Mouse (Mus musculus) MEL (cell line): ENCODE measurements around the gene Notch4. TPM values are rescaled to one million over a fixed set of nuclear protein-coding genes. Genes with fewer than 3 reads are reported as not detected.

Experiments used
- DNase-seq: peaks from one replicate; pipeline ENCODE4 v3.0.0; 2011; ENCODE audit warnings: low read depth, low spot score
- H3K27ac ChIP-seq: 2 replicates; pipeline ENCODE4 v1.5.1; 2012; ENCODE audit warnings: low read depth, mild to moderate bottlenecking, control low read depth, low read length, moderate library complexity; ENCODE audit not compliant: control insufficient read depth
- H3K27me3 ChIP-seq, 2 experiments: fragments of 150-350 bp in 1 of 2; sonication (generic) in 1 of 2; 2 replicates each; pipeline ENCODE4 v1.6.1; 2012; ENCODE audit warnings: low read length in 2 of 2, mild to moderate bottlenecking in 2 of 2, improper control_type of control experiment in 1 of 2, moderate library complexity in 1 of 2; ENCODE audit not compliant: insufficient read depth in 2 of 2, control insufficient read depth in 1 of 2
- H3K36me3 ChIP-seq, 2 experiments: 2 replicates each; pipeline ENCODE4 v1.6.1; 2012 to 2014; ENCODE audit warnings: low read length in 2 of 2, improper control_type of control experiment in 1 of 2, inconsistent platforms in 1 of 2, mild to moderate bottlenecking in 1 of 2; ENCODE audit not compliant: insufficient read depth in 2 of 2, control insufficient read depth in 1 of 2
- H3K4me1 ChIP-seq, 2 experiments: fragments of 150-350 bp in 1 of 2; sonication (generic) in 1 of 2; 2 replicates each; pipeline ENCODE4 v1.6.1; 2012; ENCODE audit warnings: low read length in 2 of 2, improper control_type of control experiment in 1 of 2, mild to moderate bottlenecking in 1 of 2; ENCODE audit not compliant: insufficient read depth in 2 of 2, control insufficient read depth in 1 of 2
- H3K4me3 ChIP-seq, 2 experiments: fragments of 150-350 bp in 1 of 2; sonication (generic) in 1 of 2; 2 replicates each; pipeline ENCODE4 v1.5.1; 2012; ENCODE audit warnings: low read depth in 2 of 2, low read length in 2 of 2, mild to moderate bottlenecking in 2 of 2, moderate library complexity in 2 of 2, control low read depth in 1 of 2, improper control_type of control experiment in 1 of 2; ENCODE audit not compliant: control insufficient read depth in 1 of 2, insufficient read depth in 1 of 2
- H3K79me2 ChIP-seq: 2 replicates; pipeline ENCODE4 v1.6.1; 2012; ENCODE audit warnings: mild to moderate bottlenecking, low read length, moderate library complexity; ENCODE audit not compliant: control insufficient read depth, poor library complexity, insufficient read depth
- H3K9ac ChIP-seq: 2 replicates; pipeline ENCODE4 v1.6.1; 2012; ENCODE audit warnings: low read depth, mild to moderate bottlenecking, control low read depth, low read length, moderate library complexity; ENCODE audit not compliant: control insufficient read depth, poor library complexity, severe bottlenecking
- H3K9me3 ChIP-seq: fragments of 150-350 bp; sonication (generic); replicated peaks from 2 replicates; pipeline ENCODE4 v1.6.1; 2012; ENCODE audit warnings: mild to moderate bottlenecking, low read length, improper control_type of control experiment, moderate library complexity; ENCODE audit not compliant: insufficient read depth
- BHLHE40 ChIP-seq: IDR thresholded peaks from 2 replicates; pipeline ENCODE4 v1.6.1; 2012; ENCODE audit warnings: low read depth, mild to moderate bottlenecking, inconsistent platforms, low read length, improper control_type of control experiment, borderline replicate concordance
- CHD1 ChIP-seq: IDR thresholded peaks from 2 replicates; pipeline ENCODE4 v1.6.1; 2012; ENCODE audit warnings: low read depth, mild to moderate bottlenecking, inconsistent platforms, low read length, improper control_type of control experiment
- CTCF ChIP-seq, 3 experiments: IDR thresholded peaks in 2 of 3; conservative IDR thresholded peaks in 1 of 3; 2 replicates each; pipeline ENCODE4 v1.5.1; 2011 to 2012; ENCODE audit warnings: low read length in 3 of 3, low read depth in 2 of 3, mild to moderate bottlenecking in 2 of 3, improper control_type of control experiment in 1 of 3, inconsistent platforms in 1 of 3, mixed read lengths in 1 of 3, moderate library complexity in 1 of 3; ENCODE audit not compliant: control insufficient read depth in 1 of 3, insufficient read depth in 1 of 3, poor library complexity in 1 of 3, severe bottlenecking in 1 of 3
- ELF1 ChIP-seq: IDR thresholded peaks from 2 replicates; pipeline ENCODE4 v1.6.1; 2014; ENCODE audit warnings: low read depth, mild to moderate bottlenecking, inconsistent platforms, low read length, improper control_type of control experiment, moderate library complexity
- GATA1 ChIP-seq: IDR thresholded peaks from 2 replicates; pipeline ENCODE4 v1.6.1; 2011; ENCODE audit warnings: low read depth, low read length, improper control_type of control experiment
- HCFC1 ChIP-seq: IDR thresholded peaks from 2 replicates; pipeline ENCODE4 v1.6.1; 2012; ENCODE audit warnings: low read depth, mild to moderate bottlenecking, inconsistent platforms, low read length, improper control_type of control experiment, moderate library complexity
- KAT2A ChIP-seq: conservative IDR thresholded peaks from 2 replicates; pipeline ENCODE4 v1.6.1; 2012; ENCODE audit warnings: low read depth, low read length, improper control_type of control experiment, inconsistent platforms
- MAX ChIP-seq: IDR thresholded peaks from 2 replicates; pipeline ENCODE4 v1.6.1; 2011; ENCODE audit warnings: low read length, improper control_type of control experiment
- MAZ ChIP-seq: IDR thresholded peaks from 2 replicates; pipeline ENCODE4 v1.6.1; 2012; ENCODE audit warnings: low read depth, mild to moderate bottlenecking, inconsistent platforms, low read length, improper control_type of control experiment
- MXI1 ChIP-seq: IDR thresholded peaks from 2 replicates; pipeline ENCODE4 v1.6.1; 2011; ENCODE audit warnings: mild to moderate bottlenecking, low read depth, low read length, improper control_type of control experiment
- MYB ChIP-seq: IDR thresholded peaks from 2 replicates; pipeline ENCODE4 v1.6.1; 2011; ENCODE audit warnings: mild to moderate bottlenecking, low read depth, low read length, improper control_type of control experiment
- MYC ChIP-seq: IDR thresholded peaks from 2 replicates; pipeline ENCODE4 v1.6.1; 2011; ENCODE audit warnings: low read depth, mild to moderate bottlenecking, low read length, improper control_type of control experiment, moderate library complexity
- NELFE ChIP-seq: IDR thresholded peaks from 2 replicates; pipeline ENCODE4 v1.6.1; 2011; ENCODE audit warnings: low read depth, low read length, improper control_type of control experiment
- NRF1 ChIP-seq: IDR thresholded peaks from 2 replicates; pipeline ENCODE4 v1.6.1; 2014; ENCODE audit warnings: low read depth, mild to moderate bottlenecking, inconsistent platforms, low read length, improper control_type of control experiment, moderate library complexity; ENCODE audit not compliant: poor library complexity, insufficient read depth, severe bottlenecking
- RAD21 ChIP-seq: IDR thresholded peaks from 2 replicates; pipeline ENCODE4 v1.6.1; 2011; ENCODE audit warnings: mild to moderate bottlenecking, low read depth, low read length, improper control_type of control experiment
- RCOR1 ChIP-seq: IDR thresholded peaks from 2 replicates; pipeline ENCODE4 v1.6.1; 2012; ENCODE audit warnings: low read depth, mild to moderate bottlenecking, inconsistent platforms, low read length, improper control_type of control experiment
- SMC3 ChIP-seq: IDR thresholded peaks from 2 replicates; pipeline ENCODE4 v1.6.1; 2011; ENCODE audit warnings: low read depth, low read length, improper control_type of control experiment
- USF2 ChIP-seq, 2 experiments: IDR thresholded peaks; 2 replicates each; pipeline ENCODE4 v1.6.1; 2011 to 2012; ENCODE audit warnings: improper control_type of control experiment in 2 of 2, low read length in 2 of 2, borderline replicate concordance in 1 of 2, inconsistent platforms in 1 of 2, low read depth in 1 of 2, mild to moderate bottlenecking in 1 of 2; ENCODE audit not compliant: insufficient read depth in 1 of 2
- ZMIZ1 ChIP-seq: IDR thresholded peaks from 2 replicates; pipeline ENCODE4 v1.6.1; 2012; ENCODE audit warnings: low read depth, mild to moderate bottlenecking, inconsistent platforms, low read length, improper control_type of control experiment, moderate library complexity
- polyA plus RNA-seq, 2 experiments: library from polyadenylated mRNA; stranded (reverse) in 1 of 2; unstranded in 1 of 2; fragments of >175 nt in 1 of 2; fragments of >200 nt in 1 of 2; gene quantifications; 2 replicates each; pipeline versions ENCODE4 v1.2.1 to v1.2.4; 2012; ENCODE audit warnings: low replicate concordance in 2 of 2, low read depth in 1 of 2; ENCODE audit not compliant: insufficient read length in 2 of 2, insufficient read depth in 1 of 2, missing spikeins in 1 of 2
- total RNA-seq: library from RNA; depleted of rRNA; stranded (reverse); fragments of 300-350 nt; gene quantifications from 2 replicates; pipeline ENCODE4 v1.2.3, GENCODE M21; 2012; rRNA removed

The Notch4 gene
- total and polyA plus RNA-seq, 3 experiments = 0.15 to 21.9 (median 0.33) TPM

- Histone ChIP-seq H3K4me1 (peaks cover 0 to 5% of the 10 kb centered on the region in 2 experiments; a peak in 1 of 4 replicates), H3K4me3 (no peak overlapping the region), H3K27me3 (peaks cover 5 to 12% of the 10 kb centered on the region in 2 experiments; a peak in 3 of 4 replicates), H3K79me2 (no peaks in the 10 kb centered on the region), H3K9me3 (no peaks in the 10 kb centered on the region), H3K36me3 (no peaks in the 10 kb centered on the region), H3K27ac (no peak overlapping the region), H3K9ac (no peak overlapping the region)
- TF ChIP-seq MXI1 (no peak), NRF1 (no peak), RCOR1 (no peak), MAX (no peak), NELFE (no peak), MAZ (no peak), RAD21 (no peak), MYB (no peak), CTCF (IDR thresholded peaks at IDR 0.05 in 2 of 3, conservative IDR thresholded peaks at IDR 0.05 in 1 of 3; ENCODE audit: control insufficient read depth in 1 of 3, insufficient read depth in 1 of 3, low read depth in 2 of 3, low read length in 3 of 3, poor library complexity in 1 of 3, severe bottlenecking in 1 of 3) (no peak), USF2 (IDR thresholded peaks at IDR 0.05; ENCODE audit: borderline replicate concordance in 1 of 2, insufficient read depth in 1 of 2, low read depth in 1 of 2, low read length in 2 of 2) (no peak), KAT2A (no peak), CHD1 (no peak), HCFC1 (no peak), MYC (no peak), ZMIZ1 (no peak), GATA1 (no peak), SMC3 (no peak), ELF1 (no peak), BHLHE40 (no peak)
- no peak for DNase-seq
Measured at GRCm38 (mm10) chr17:34637459-34637858, 73.4 kb downstream of the Notch4 start.

Other genes with a start within 250 kb of the Notch4 start
- not detected in 2 replicates for gene H2-Eb2, start 238.6 kb upstream of the Notch4 start, total RNA-seq
- not detected for gene H2-Eb2, start 238.6 kb upstream of the Notch4 start, polyA plus RNA-seq
- gene Btnl2, start 209.4 kb upstream of the Notch4 start, total RNA-seq = not detected in 2 replicates
- gene Btnl2, start 209.4 kb upstream of the Notch4 start, polyA plus RNA-seq = not detected
- not detected in 2 replicates for gene Btnl1, start 187.1 kb upstream of the Notch4 start, total RNA-seq
- gene Btnl1, start 187.1 kb upstream of the Notch4 start, polyA plus RNA-seq = under 1 TPM in 1 of 2 experiments, not detected in 1; 0.17 TPM
- not detected in 2 replicates for gene BC051142, start 165.4 kb upstream of the Notch4 start, total RNA-seq
- gene BC051142, start 165.4 kb upstream of the Notch4 start, polyA plus RNA-seq = under 1 TPM in 1 of 2 experiments, not detected in 1; 0.06 TPM
- gene Btnl4, start 87.0 kb upstream of the Notch4 start, total RNA-seq = not detected in 2 replicates
- gene Btnl4, start 87.0 kb upstream of the Notch4 start, polyA plus RNA-seq = not detected
- not detected in 2 replicates for gene Btnl6, start 46.9 kb upstream of the Notch4 start, total RNA-seq
- gene Btnl6, start 46.9 kb upstream of the Notch4 start, polyA plus RNA-seq = not detected
- gene Gpsm3, start 25.5 kb downstream of the Notch4 start, total RNA-seq = 10.6 and 12.0 TPM in 2 replicates
- gene Gpsm3, start 25.5 kb downstream of the Notch4 start, polyA plus RNA-seq = 10 to 100 TPM in 1 of 2 experiments, not detected in 1; 37.8 TPM
- gene Pbx2, start 27.0 kb downstream of the Notch4 start, total RNA-seq = 40.3 and 42.4 TPM in 2 replicates
- gene Pbx2, start 27.0 kb downstream of the Notch4 start, polyA plus RNA-seq = 10 to 100 TPM in 1 of 2 experiments, not detected in 1; 76.7 TPM
- 0.27 and 0.62 TPM in 2 replicates for gene Ager, start 33.6 kb downstream of the Notch4 start, total RNA-seq
- gene Ager, start 33.6 kb downstream of the Notch4 start, polyA plus RNA-seq = 1 to 10 TPM in 1 of 2 experiments, not detected in 1; 3.7 TPM
- 23.5 and 24.8 TPM in 2 replicates for gene Rnf5, start 39.4 kb downstream of the Notch4 start, total RNA-seq
- gene Rnf5, start 39.4 kb downstream of the Notch4 start, polyA plus RNA-seq = 10 to 100 TPM in 1 of 2 experiments, not detected in 1; 85.1 TPM
- gene Agpat1, start 40.0 kb downstream of the Notch4 start, total RNA-seq = 81.5 and 85.2 TPM in 2 replicates
- 100 to 1,000 TPM in 1 of 2 experiments, not detected in 1; 153 TPM for gene Agpat1, start 40.0 kb downstream of the Notch4 start, polyA plus RNA-seq
- 0.56 and 0.89 TPM in 2 replicates for gene Egfl8, start 51.7 kb downstream of the Notch4 start, total RNA-seq
- 1 to 10 TPM in 1 of 2 experiments, not detected in 1; 1.6 TPM for gene Egfl8, start 51.7 kb downstream of the Notch4 start, polyA plus RNA-seq
- 20.2 and 29.2 TPM in 2 replicates for gene Ppt2, start 64.2 kb downstream of the Notch4 start, total RNA-seq
- 100 to 1,000 TPM in 1 of 2 experiments, 10 to 100 TPM in 1; 67.1 to 147 TPM for gene Ppt2, start 64.2 kb downstream of the Notch4 start, polyA plus RNA-seq
- not detected in 2 replicates for gene Prrt1, start 65.3 kb downstream of the Notch4 start, total RNA-seq
- gene Prrt1, start 65.3 kb downstream of the Notch4 start, polyA plus RNA-seq = 1 to 10 TPM in 1 of 2 experiments, not detected in 1; 1.0 TPM
- 4.4 and 7.0 TPM in 2 replicates for gene Fkbpl, start 80.5 kb downstream of the Notch4 start, total RNA-seq
- gene Fkbpl, start 80.5 kb downstream of the Notch4 start, polyA plus RNA-seq = 1 to 10 TPM in 1 of 2 experiments, not detected in 1; 6.4 TPM
- gene Atf6b, start 82.9 kb downstream of the Notch4 start, total RNA-seq = 39.6 and 45.3 TPM in 2 replicates
- gene Atf6b, start 82.9 kb downstream of the Notch4 start, polyA plus RNA-seq = 100 to 1,000 TPM in 1 of 2 experiments, not detected in 1; 101 TPM
- gene Tnxb, start 106.3 kb downstream of the Notch4 start, total RNA-seq = 0.16 and 0.27 TPM in 2 replicates
- gene Tnxb, start 106.3 kb downstream of the Notch4 start, polyA plus RNA-seq = under 1 TPM in 1 of 2 experiments, not detected in 1; 0.28 TPM
- 0.08 TPM in 1 of 2 replicates, not detected in the other for gene C4b, start 179.6 kb downstream of the Notch4 start, total RNA-seq
- under 1 TPM in 1 of 2 experiments, not detected in 1; 0.24 TPM for gene C4b, start 179.6 kb downstream of the Notch4 start, polyA plus RNA-seq
- not detected in 2 replicates for gene Cyp21a1, start 240.3 kb downstream of the Notch4 start, total RNA-seq
- gene Cyp21a1, start 240.3 kb downstream of the Notch4 start, polyA plus RNA-seq = not detected